Mouse (Mus musculus): ENCODE results near the gene Sfmbt1. TPM values are rescaled to one million over a fixed set of nuclear protein-coding genes. Genes with fewer than 3 reads are reported as not detected.

Sfmbt1 gene
- polyA plus RNA-seq, 1 experiment = 9.7 TPM

DNA sequence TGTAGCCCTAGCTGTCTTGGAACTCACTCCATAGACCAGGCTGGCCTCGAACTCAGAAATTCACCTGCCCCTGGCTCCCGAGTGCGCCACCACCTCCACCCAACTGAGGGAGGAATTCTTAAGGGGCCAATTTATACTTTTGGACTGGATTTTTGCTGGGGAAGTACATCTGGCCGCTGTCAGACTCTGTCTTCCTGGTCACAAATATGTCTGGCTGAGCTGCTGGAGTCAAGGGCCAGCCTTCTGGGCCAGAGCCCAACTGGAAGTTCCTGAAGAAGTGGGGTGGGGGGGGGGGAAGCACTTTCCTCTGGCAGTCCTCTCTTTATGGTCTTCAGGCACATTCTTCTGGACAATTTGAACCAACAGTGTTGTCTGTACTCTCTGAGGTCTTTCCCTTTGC lies 113.4 kb downstream of the Sfmbt1 start:
- H3K27me3 ChIP-seq (ENCODE audit: control insufficient read depth, insufficient read depth, low read length) = no peaks in the 10 kb centered on the region
- no peak overlapping the region for H3K27ac ChIP-seq (ENCODE audit: insufficient read depth, low read length)
- TF ChIP-seq CTCF (IDR thresholded peaks at IDR 0.05; ENCODE audit: borderline replicate concordance, insufficient read depth, low read depth, low read length) = no peak
- no peak for TF ChIP-seq POLR2A (IDR thresholded peaks at IDR 0.05; ENCODE audit: borderline replicate concordance, insufficient read depth, low read length)
- DNase-seq = no peak
- 68% methylated on average over 4 of the region's 4 CpGs for WGBS
- H3K4me3 ChIP-seq (replicated peaks; ENCODE audit: insufficient read depth, low read depth, low read length) = no peak overlapping the region
- peaks cover 4% of the 10 kb centered on the region; the same call in 1 of the 2 replicates for H3K4me1 ChIP-seq (ENCODE audit: control insufficient read depth, insufficient read depth, low read length)

DNA sequence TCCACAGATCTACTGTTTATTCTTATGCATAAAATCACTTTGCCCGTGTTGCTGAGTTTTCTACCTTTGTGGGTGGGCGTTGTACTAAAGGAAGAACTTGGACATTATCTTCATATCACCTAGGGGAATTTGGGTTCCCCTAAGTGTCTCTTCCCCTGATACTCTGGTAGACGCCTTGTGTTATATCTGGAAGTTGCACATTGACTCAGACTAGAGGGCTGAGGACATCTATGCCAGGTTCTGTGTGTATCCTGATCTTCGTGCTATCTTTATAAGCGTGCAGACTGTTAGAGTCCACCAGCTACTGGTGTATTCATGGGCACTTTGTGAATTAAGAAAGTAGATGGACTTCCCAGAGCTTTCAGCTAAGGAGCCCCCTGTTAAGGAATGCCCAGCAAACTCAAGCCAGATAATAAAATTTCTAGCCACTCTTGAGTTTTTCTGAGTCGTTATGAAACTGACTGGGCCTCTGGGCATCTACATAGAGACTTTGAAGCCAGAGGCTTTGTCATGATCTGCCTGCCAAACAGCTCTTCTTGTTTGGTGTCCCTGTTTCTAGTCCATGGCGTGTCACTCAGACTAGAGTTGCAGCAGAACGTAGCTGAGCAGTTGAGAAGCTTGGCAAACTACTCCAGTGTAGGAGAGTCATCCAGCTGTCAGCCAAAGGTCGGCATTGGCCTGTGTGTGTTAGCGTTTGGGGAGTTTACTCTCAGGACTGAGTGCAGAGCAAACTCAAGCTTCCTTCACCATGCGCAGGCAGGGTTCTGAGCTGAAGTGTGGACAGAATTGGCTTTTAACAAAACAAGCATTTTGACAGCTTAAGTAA lies 114.2 kb downstream of the Sfmbt1 start:
- Histone ChIP-seq H3K27ac (ENCODE audit: insufficient read depth, low read length) (no peak overlapping the region), H3K4me1 (ENCODE audit: control insufficient read depth, insufficient read depth, low read length) (peaks cover 4% of the 10 kb centered on the region; the same call in 1 of the 2 replicates), H3K4me3 (replicated peaks; ENCODE audit: insufficient read depth, low read depth, low read length) (no peak overlapping the region), H3K27me3 (ENCODE audit: control insufficient read depth, insufficient read depth, low read length) (no peaks in the 10 kb centered on the region)
- WGBS = 68% methylated on average over 11 of the region's 11 CpGs
- TF ChIP-seq CTCF (IDR thresholded peaks at IDR 0.05; ENCODE audit: borderline replicate concordance, insufficient read depth, low read depth, low read length) = no peak
- peak in 1 of 2 experiments; percentile 28 for DNase-seq

DNA sequence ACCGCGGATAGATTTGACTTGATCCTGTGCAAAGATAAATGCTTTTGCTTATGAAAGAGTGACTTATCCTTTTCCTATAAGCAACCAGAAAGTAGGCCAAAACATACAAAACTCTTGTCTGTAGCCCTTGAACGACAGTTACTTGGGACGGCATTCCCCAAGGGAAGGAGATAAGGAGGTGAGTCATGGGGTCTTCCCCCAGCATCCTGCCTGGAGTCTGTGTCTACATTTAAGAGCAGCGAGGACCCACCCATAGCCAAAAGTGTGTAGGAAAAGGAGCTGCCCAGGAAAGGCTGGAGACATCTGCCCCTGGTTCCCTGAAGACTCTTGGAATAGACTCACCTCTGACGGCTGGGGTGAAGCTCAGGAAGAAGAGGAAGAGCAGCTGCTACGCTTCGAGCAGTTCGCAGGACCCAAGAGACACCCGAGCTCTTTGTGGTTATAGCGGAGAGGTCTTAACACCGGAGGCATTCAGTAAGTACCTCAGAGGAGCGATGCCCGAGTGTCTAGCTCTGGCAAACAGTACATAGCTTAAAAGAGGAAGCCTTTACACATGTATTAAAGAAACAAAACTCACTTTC lies 122.9 kb downstream of the Sfmbt1 start:
- DNase-seq = peak in 1 of 2 experiments; percentile 3
- H3K4me1 ChIP-seq (ENCODE audit: control insufficient read depth, insufficient read depth, low read length) = peaks cover 15% of the 10 kb centered on the region
- TF ChIP-seq CTCF (IDR thresholded peaks at IDR 0.05; ENCODE audit: borderline replicate concordance, insufficient read depth, low read depth, low read length) (no peak), POLR2A (IDR thresholded peaks at IDR 0.05; ENCODE audit: borderline replicate concordance, insufficient read depth, low read length) (no peak)
- H3K27ac ChIP-seq (ENCODE audit: insufficient read depth, low read length) = no peak overlapping the region
- no peak overlapping the region for H3K4me3 ChIP-seq (replicated peaks; ENCODE audit: insufficient read depth, low read depth, low read length)
- WGBS = 86% methylated on average over 14 of the region's 14 CpGs
- no peaks in the 10 kb centered on the region for H3K27me3 ChIP-seq (ENCODE audit: control insufficient read depth, insufficient read depth, low read length)

DNA sequence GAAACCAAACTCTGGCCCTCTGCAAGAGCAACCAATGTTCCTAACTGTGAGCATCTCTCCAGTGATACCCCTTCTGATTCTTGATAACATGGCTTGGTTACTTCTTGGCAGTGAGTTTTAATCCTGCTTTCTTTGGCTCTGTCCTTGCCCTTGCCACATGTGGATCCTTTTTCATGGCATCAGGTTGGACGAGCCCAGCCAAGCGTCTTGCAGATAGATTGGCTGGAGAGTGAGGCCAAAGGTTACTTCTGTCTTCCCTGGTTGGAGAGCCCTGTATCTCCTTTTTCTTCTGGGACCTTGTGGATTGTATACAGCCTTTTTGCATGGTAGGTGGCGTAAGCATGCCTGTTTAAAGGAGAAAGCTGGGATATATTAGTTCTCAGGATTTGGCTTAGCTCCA lies 129.1 kb downstream of the Sfmbt1 start:
- H3K27ac ChIP-seq (ENCODE audit: insufficient read depth, low read length) = no peak overlapping the region
- DNase-seq = no peak
- TF ChIP-seq CTCF (IDR thresholded peaks at IDR 0.05; ENCODE audit: borderline replicate concordance, insufficient read depth, low read depth, low read length) = no peak
- TF ChIP-seq POLR2A (IDR thresholded peaks at IDR 0.05; ENCODE audit: borderline replicate concordance, insufficient read depth, low read length) = no peak
- H3K27me3 ChIP-seq (ENCODE audit: control insufficient read depth, insufficient read depth, low read length) = no peaks in the 10 kb centered on the region
- H3K4me3 ChIP-seq (replicated peaks; ENCODE audit: insufficient read depth, low read depth, low read length) = no peak overlapping the region
- 75% methylated on average over 3 of the region's 3 CpGs for WGBS
- no peaks in the 10 kb centered on the region; the same call in 1 of the 2 replicates for H3K4me1 ChIP-seq (ENCODE audit: control insufficient read depth, insufficient read depth, low read length)

DNA sequence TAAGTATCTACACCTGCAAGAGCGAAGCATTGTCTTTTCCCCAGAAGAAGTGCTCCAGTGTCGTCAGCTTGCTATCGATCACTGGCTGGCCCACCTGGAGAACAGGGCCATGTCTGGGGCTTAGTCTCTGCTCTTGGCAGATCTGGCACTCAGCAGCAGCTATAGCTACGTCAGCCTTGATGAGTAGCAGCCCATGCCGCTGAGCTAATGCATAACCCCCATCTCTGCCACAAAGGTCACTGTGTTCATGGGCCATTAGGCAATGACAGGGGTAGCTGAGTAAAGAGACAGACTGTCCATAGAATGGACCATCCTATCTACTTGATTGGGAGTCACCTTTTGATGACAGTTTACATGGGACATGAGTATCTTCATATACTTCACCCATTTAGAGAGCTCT lies 135.9 kb downstream of the Sfmbt1 start:
- 87% methylated on average over 5 of the region's 5 CpGs for WGBS
- DNase-seq = no peak
- TF ChIP-seq CTCF (IDR thresholded peaks at IDR 0.05; ENCODE audit: borderline replicate concordance, insufficient read depth, low read depth, low read length) = no peak
- TF ChIP-seq POLR2A (IDR thresholded peaks at IDR 0.05; ENCODE audit: borderline replicate concordance, insufficient read depth, low read length) = no peak
- H3K27me3 ChIP-seq (ENCODE audit: control insufficient read depth, insufficient read depth, low read length) = no peaks in the 10 kb centered on the region
- H3K4me1 ChIP-seq (ENCODE audit: control insufficient read depth, insufficient read depth, low read length) = peaks cover 10% of the 10 kb centered on the region
- no peak overlapping the region for H3K4me3 ChIP-seq (replicated peaks; ENCODE audit: insufficient read depth, low read depth, low read length)
- no peak overlapping the region for H3K27ac ChIP-seq (ENCODE audit: insufficient read depth, low read length)

DNA sequence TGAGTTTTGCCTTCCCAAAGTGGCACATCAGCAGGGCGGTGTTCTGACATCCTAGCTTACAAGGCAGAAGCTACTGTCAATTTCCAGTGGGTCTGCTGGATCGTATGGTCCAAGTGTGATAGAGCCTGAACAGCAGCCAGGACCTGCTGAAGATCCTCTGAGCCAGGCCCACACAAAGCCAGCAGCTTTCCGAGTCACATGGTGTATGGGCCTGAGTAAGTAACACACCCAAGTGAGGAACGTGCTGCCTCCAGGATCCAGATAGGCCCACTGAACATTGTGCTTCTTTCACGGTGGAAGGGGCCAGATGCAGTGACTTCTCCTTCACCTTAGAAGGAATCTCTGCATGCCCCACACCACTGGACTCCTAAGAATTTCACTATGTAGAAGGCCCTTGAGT lies 137.7 kb downstream of the Sfmbt1 start:
- peaks cover 17% of the 10 kb centered on the region for H3K4me1 ChIP-seq (ENCODE audit: control insufficient read depth, insufficient read depth, low read length)
- no peak overlapping the region for H3K4me3 ChIP-seq (replicated peaks; ENCODE audit: insufficient read depth, low read depth, low read length)
- no peak for DNase-seq
- TF ChIP-seq CTCF (IDR thresholded peaks at IDR 0.05; ENCODE audit: borderline replicate concordance, insufficient read depth, low read depth, low read length) = no peak
- TF ChIP-seq POLR2A (IDR thresholded peaks at IDR 0.05; ENCODE audit: borderline replicate concordance, insufficient read depth, low read length) = no peak
- H3K27ac ChIP-seq (ENCODE audit: insufficient read depth, low read length) = no peak overlapping the region
- H3K27me3 ChIP-seq (ENCODE audit: control insufficient read depth, insufficient read depth, low read length) = no peaks in the 10 kb centered on the region
- WGBS = 76% methylated on average over 5 of the region's 5 CpGs

DNA sequence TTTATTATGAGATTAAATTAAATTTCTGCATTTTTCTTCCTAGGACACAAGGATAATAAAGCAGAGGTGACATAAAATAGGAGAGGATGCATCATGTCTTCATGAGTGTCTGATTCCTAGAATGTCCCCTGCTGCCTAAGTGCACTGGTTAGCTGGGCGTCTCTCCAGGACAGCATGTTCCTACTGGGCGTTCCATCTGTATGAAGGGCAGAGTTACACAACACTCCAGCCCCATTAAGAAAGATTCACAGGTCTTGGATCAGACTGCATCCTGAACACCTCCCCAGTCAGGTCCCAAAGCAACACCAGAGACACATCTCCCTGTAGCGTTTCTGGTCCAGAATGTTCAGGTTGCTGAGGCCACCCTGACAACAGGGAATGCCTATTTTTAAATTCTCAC lies 140.7 kb downstream of the Sfmbt1 start:
- TF ChIP-seq CTCF (IDR thresholded peaks at IDR 0.05; ENCODE audit: borderline replicate concordance, insufficient read depth, low read depth, low read length) (no peak), POLR2A (IDR thresholded peaks at IDR 0.05; ENCODE audit: borderline replicate concordance, insufficient read depth, low read length) (no peak)
- peak overlapping the region; percentile 71 for H3K27ac ChIP-seq (ENCODE audit: insufficient read depth, low read length)
- DNase-seq = peak; percentile 53 to 73
- H3K4me1 ChIP-seq (ENCODE audit: control insufficient read depth, insufficient read depth, low read length) = peaks cover 17% of the 10 kb centered on the region
- H3K27me3 ChIP-seq (ENCODE audit: control insufficient read depth, insufficient read depth, low read length) = no peaks in the 10 kb centered on the region
- no peak overlapping the region for H3K4me3 ChIP-seq (replicated peaks; ENCODE audit: insufficient read depth, low read depth, low read length)
- 21% methylated on average over 3 of the region's 3 CpGs for WGBS

Data from cerebellum, adult 2 months (tissue).